Mouse (Mus musculus) cerebellum, adult 2 months (tissue): ENCODE measurements around the gene Cenpu. TPM values are rescaled to one million over a fixed set of nuclear protein-coding genes. Genes with fewer than 3 reads are reported as not detected.

Experiments
- DNase-seq, 2 experiments: peaks; one replicate each; pipeline ENCODE4 v3.0.0; 2021
- H3K27ac ChIP-seq: fragments of 200-500 bp; 2 replicates; pipeline ENCODE4 v1.5.1; 2012; ENCODE audit warnings: low read length, control low read depth, inconsistent platforms; ENCODE audit not compliant: insufficient read depth
- H3K27me3 ChIP-seq: fragments of 200-500 bp; 2 replicates; pipeline ENCODE4 v1.6.1; 2012; ENCODE audit warnings: inconsistent platforms, mild to moderate bottlenecking, low read length, moderate library complexity; ENCODE audit not compliant: control insufficient read depth, insufficient read depth
- H3K4me1 ChIP-seq: fragments of 200-500 bp; 2 replicates; pipeline ENCODE4 v1.6.1; 2011; ENCODE audit warnings: low read length; ENCODE audit not compliant: control insufficient read depth, insufficient read depth
- H3K4me3 ChIP-seq: fragments of 200-500 bp; replicated peaks from 2 replicates; pipeline ENCODE3; 2011; ENCODE audit warnings: mild to moderate bottlenecking, low read depth, low read length, control low read depth; ENCODE audit not compliant: insufficient read depth
- CTCF ChIP-seq: fragments of 200-500 bp; IDR thresholded peaks from 2 replicates; pipeline ENCODE4 v1.5.1; 2011; ENCODE audit warnings: low read depth, mild to moderate bottlenecking, control low read depth, low read length, moderate library complexity, borderline replicate concordance; ENCODE audit not compliant: insufficient read depth
- POLR2A ChIP-seq: fragments of 200-500 bp; IDR thresholded peaks from 2 replicates; pipeline ENCODE4 v1.6.1; 2011; ENCODE audit warnings: low read length, control low read depth, borderline replicate concordance; ENCODE audit not compliant: insufficient read depth
- WGBS: fragments of 180-500 bp; shearing (Covaris S2); methylation state at CpG from one replicate; pipeline ENCODE4 v1.1.7; 2018; 5-methylcytosine and 5-hydroxymethylcytosine counted together
- polyA plus RNA-seq: library from polyadenylated mRNA; depleted of rRNA; stranded (reverse); fragments of >200 nt; gene quantifications from 2 replicates; pipeline ENCODE4 v1.2.3, GENCODE M21; 2012

Gene Cenpu
- polyA plus RNA-seq, 1 experiment, result 1.3 TPM

- Histone ChIP-seq H3K4me1 (peaks cover 13% of the 10 kb centered on the region), H3K4me3 (no peak overlapping the region), H3K27me3 (no peaks in the 10 kb centered on the region), H3K27ac (no peak overlapping the region)
- DNase-seq, result no peak
- no peak for TF ChIP-seq CTCF
- TF ChIP-seq POLR2A, result no peak
- WGBS, result 43% methylated on average over 8 of the region's 8 CpGs
These were observed 39.3 kb upstream of the Cenpu start for GRCm38 (mm10) chr8:46512538-46512937.

GRCm38 (mm10) chr8:46514027-46514426 is 37.8 kb upstream of the Cenpu start:
- TF ChIP-seq POLR2A (no peak), CTCF (no peak)
- Histone ChIP-seq H3K27me3 (no peaks in the 10 kb centered on the region), H3K4me1 (peaks cover 6% of the 10 kb centered on the region), H3K4me3 (no peak overlapping the region), H3K27ac (no peak overlapping the region)
- 93% methylated on average over 1 of the region's 1 CpGs for WGBS
- DNase-seq, result no peak

GRCm38 (mm10) chr8:46520667-46521066 is 31.2 kb upstream of the Cenpu start:
- H3K27me3 ChIP-seq, result no peaks in the 10 kb centered on the region
- H3K4me3 ChIP-seq, result no peak overlapping the region
- no peak overlapping the region for H3K27ac ChIP-seq
- H3K4me1 ChIP-seq, result no peaks in the 10 kb centered on the region
- WGBS, result 89% methylated on average over 6 of the region's 6 CpGs
- no peak for DNase-seq
- TF ChIP-seq POLR2A, result no peak
- no peak for TF ChIP-seq CTCF

- Histone ChIP-seq H3K27me3 (no peaks in the 10 kb centered on the region), H3K27ac (no peak overlapping the region), H3K4me3 (no peak overlapping the region), H3K4me1 (no peaks in the 10 kb centered on the region)
- DNase-seq, result no peak
- TF ChIP-seq CTCF (no peak), POLR2A (no peak)
- 65% methylated on average over 8 of the region's 8 CpGs for WGBS
These were observed 25.7 kb upstream of the Cenpu start for GRCm38 (mm10) chr8:46526098-46526497.

DNA sequence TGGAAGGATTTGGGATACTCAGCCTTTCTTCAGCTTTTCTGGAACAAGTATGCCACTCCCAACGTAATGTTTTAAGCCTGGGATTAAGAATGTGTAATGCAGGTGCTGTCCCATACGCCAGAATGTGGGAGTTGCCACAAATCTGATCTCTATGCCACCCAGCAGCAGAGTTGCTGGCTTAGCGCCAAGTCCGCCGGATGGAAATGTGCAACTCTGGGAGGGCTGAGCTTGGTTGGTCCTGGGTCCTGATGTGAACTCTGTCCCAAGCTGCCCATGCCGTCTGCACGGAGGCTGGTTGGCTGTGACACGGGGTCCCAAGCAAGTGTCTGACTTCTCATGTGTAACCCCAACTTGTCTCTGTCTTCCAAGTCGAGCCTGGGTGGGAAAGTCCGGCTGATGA is 25.0 kb upstream of the Cenpu start:
- no peak for DNase-seq
- Histone ChIP-seq H3K27me3 (no peaks in the 10 kb centered on the region), H3K27ac (no peak overlapping the region), H3K4me1 (no peaks in the 10 kb centered on the region), H3K4me3 (no peak overlapping the region)
- TF ChIP-seq POLR2A, result no peak
- TF ChIP-seq CTCF, result no peak
- WGBS, result 22% methylated on average over 10 of the region's 10 CpGs

GRCm38 (mm10) chr8:46529508-46529907 is 22.3 kb upstream of the Cenpu start:
- 83% methylated on average over 4 of the region's 4 CpGs for WGBS

DNA sequence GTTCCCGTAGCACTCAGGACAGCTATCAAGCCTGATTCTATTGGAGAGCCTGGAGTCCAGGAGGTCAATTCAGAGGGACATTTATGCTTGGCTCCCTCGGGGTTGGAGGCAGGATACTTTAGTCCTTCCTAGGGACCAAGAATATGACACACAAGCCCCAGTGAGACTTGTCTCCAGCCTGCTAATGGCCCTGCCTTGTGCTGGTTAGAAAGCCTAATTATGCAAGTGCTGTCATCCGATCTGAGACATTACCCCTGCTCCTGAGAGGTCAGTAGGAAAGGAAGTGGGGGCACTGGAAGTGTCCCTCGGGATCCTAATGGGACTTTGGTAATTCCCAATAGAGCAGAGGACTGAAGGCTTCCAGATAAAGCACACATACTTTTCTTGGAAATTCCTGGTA is 21.3 kb upstream of the Cenpu start:
- DNase-seq, result no peak
- 62% methylated on average over 4 of the region's 4 CpGs for WGBS
- TF ChIP-seq CTCF, result no peak
- no peak for TF ChIP-seq POLR2A
- H3K4me1 ChIP-seq, result no peaks in the 10 kb centered on the region
- H3K27me3 ChIP-seq, result no peaks in the 10 kb centered on the region
- H3K27ac ChIP-seq, result no peak overlapping the region
- H3K4me3 ChIP-seq, result no peak overlapping the region

More at GRCm38 (mm10) chr8:46529508-46529907, 22.3 kb upstream of the Cenpu start:
- H3K4me1 ChIP-seq, result no peaks in the 10 kb centered on the region
- TF ChIP-seq POLR2A (no peak), CTCF (no peak)
- no peak for DNase-seq
- no peaks in the 10 kb centered on the region for H3K27me3 ChIP-seq
- H3K4me3 ChIP-seq, result no peak overlapping the region
- H3K27ac ChIP-seq, result no peak overlapping the region

GRCm38 (mm10) chr8:46533926-46534325 is 17.9 kb upstream of the Cenpu start:
- Histone ChIP-seq H3K4me1 (no peaks in the 10 kb centered on the region), H3K27me3 (no peaks in the 10 kb centered on the region), H3K27ac (no peak overlapping the region), H3K4me3 (no peak overlapping the region)
- DNase-seq, result no peak
- TF ChIP-seq CTCF, result no peak
- no peak for TF ChIP-seq POLR2A
- 87% methylated on average over 7 of the region's 7 CpGs for WGBS
